Mouse (Mus musculus) midbrain, embryonic 15.5 days (tissue): ENCODE measurements around the gene Elac2. TPM values are rescaled to one million over a fixed set of nuclear protein-coding genes. Genes with fewer than 3 reads are reported as not detected.

Source experiments
- ATAC-seq: fragments of 200-750 bp; cut with Nextera tagmentation; replicated peaks from 2 replicates; pipeline ENCODE4 v1.8.0; 2017; ENCODE audit warnings: moderate TSS enrichment
- H3K27ac ChIP-seq: fragments of 300-500 bp; sonication (generic); 2 replicates; pipeline ENCODE4 v1.5.1; 2015; ENCODE audit warnings: mild to moderate bottlenecking, inconsistent platforms
- H3K27me3 ChIP-seq: fragments of 300-500 bp; sonication (generic); replicated peaks from 2 replicates; pipeline ENCODE4 v1.6.1; 2015; ENCODE audit warnings: inconsistent platforms
- H3K36me3 ChIP-seq: fragments of 300-500 bp; sonication (generic); replicated peaks from 2 replicates; pipeline ENCODE4 v1.6.1; 2015; ENCODE audit warnings: inconsistent platforms
- H3K4me1 ChIP-seq: fragments of 300-500 bp; sonication (generic); 2 replicates; pipeline ENCODE4 v1.6.1; 2015; ENCODE audit warnings: inconsistent platforms
- H3K4me2 ChIP-seq: fragments of 300-500 bp; sonication (generic); 2 replicates; pipeline ENCODE4 v1.6.1; 2015; ENCODE audit warnings: inconsistent platforms, mild to moderate bottlenecking, moderate library complexity
- H3K4me3 ChIP-seq: fragments of 300-500 bp; sonication (generic); 2 replicates; pipeline ENCODE4 v1.5.1; 2015; ENCODE audit warnings: mild to moderate bottlenecking, inconsistent platforms
- H3K9ac ChIP-seq: fragments of 300-500 bp; sonication (generic); 2 replicates; pipeline ENCODE4 v1.6.1; 2015; ENCODE audit warnings: mild to moderate bottlenecking, inconsistent platforms
- H3K9me3 ChIP-seq: fragments of 300-500 bp; sonication (generic); 2 replicates; pipeline ENCODE4 v1.6.1; 2016; ENCODE audit warnings: inconsistent platforms
- WGBS: fragments of 180-500 bp; shearing (Covaris S2); methylation state at CpG from one replicate; pipeline ENCODE4 v1.1.7; 2015; ENCODE audit warnings: mixed read lengths; 5-methylcytosine and 5-hydroxymethylcytosine counted together
- polyA plus RNA-seq: library from polyadenylated mRNA; unstranded; fragments of >200 nt; fragmentation: Nextera tagmentation; extraction: Ambion mirVana; gene quantifications from 2 replicates; pipeline ENCODE4 v1.2.1, GENCODE M21; 2015

Gene Elac2
- polyA plus RNA-seq, 1 experiment from 2014 or later, result 31.0 TPM

DNA sequence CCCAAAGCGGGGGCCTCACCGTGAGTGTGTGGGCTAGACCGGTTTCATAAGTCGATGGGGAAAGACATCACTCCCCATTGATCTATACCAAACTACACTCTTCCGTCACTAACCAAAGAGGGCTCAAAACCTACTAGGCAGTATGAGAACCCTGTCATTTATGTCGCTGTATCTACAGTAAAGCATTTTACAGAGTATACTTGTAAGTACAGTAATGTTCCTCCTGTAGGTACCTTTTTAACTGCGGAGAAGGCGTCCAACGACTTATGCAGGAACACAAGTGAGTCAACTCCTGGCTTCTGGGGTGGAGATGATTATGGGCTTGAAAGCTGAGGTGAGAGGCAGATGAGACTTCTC is 629 bp downstream of the Elac2 start:
- Histone ChIP-seq H3K4me2 (peak overlapping the region; percentile 72), H3K27me3 (peaks cover 4% of the 10 kb centered on the region; the same call in 1 of the 2 replicates), H3K9me3 (no peaks in the 10 kb centered on the region), H3K9ac (peak overlapping the region; percentile 73), H3K27ac (no peak overlapping the region), H3K36me3 (peaks cover 22% of the 10 kb centered on the region; the same call in 1 of the 2 replicates), H3K4me3 (peak overlapping the region; percentile 68), H3K4me1 (peaks cover 16% of the 10 kb centered on the region)
- no peak for ATAC-seq
- 14% methylated on average over 9 of the region's 9 CpGs for WGBS

DNA sequence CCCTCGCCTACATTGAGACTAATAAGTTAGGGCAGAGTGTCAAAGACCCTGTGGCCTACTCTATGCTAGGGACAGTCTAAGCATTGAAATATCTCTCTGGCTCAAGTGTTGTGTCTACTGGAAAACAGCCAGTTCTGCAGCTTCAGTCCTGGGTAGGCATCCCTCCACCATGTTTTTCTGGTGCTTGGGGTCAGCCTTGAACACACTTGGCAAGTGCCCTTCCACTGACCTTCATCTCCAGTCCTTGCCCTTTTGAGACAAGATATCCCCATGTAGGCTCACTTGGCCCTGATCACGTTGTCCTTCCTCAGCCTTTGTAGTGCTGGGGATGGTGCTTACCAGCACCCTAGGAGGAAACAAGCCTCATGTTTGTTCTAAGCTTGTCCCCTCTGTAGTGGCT is 9.7 kb downstream of the Elac2 start:
- 95% methylated on average over 2 of the region's 2 CpGs for WGBS
- no peak overlapping the region for H3K27ac ChIP-seq
- H3K9me3 ChIP-seq, result no peaks in the 10 kb centered on the region
- ATAC-seq, result no peak
- no peak overlapping the region for H3K9ac ChIP-seq
- no peaks in the 10 kb centered on the region for H3K27me3 ChIP-seq
- H3K4me1 ChIP-seq, result no peaks in the 10 kb centered on the region
- no peak overlapping the region for H3K4me2 ChIP-seq
- peaks cover 64% of the 10 kb centered on the region for H3K36me3 ChIP-seq
- no peak overlapping the region for H3K4me3 ChIP-seq

DNA sequence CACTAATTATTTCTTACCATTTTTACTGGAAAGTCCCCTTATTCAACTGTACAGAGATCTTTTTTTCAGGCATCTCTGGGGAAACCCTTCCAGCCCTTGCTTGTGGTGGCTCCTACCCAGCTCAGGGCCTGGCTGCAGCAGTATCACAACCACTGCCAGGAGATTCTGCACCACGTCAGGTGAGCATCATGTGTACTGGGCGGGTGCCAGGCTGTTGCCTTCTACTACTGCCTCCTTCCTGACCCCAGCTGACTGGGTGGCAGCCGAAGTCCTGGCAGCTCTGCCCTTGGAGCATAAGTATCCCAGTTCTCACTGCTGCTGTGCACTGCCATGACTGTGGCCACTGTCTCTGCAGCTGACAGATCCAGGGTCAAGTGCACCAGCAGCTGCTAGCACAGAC is 19.6 kb downstream of the Elac2 start:
- H3K36me3 ChIP-seq, result peaks cover 52% of the 10 kb centered on the region
- WGBS, result 91% methylated on average over 3 of the region's 3 CpGs
- no peak overlapping the region for H3K27ac ChIP-seq
- no peaks in the 10 kb centered on the region for H3K9me3 ChIP-seq
- no peaks in the 10 kb centered on the region for H3K4me1 ChIP-seq
- ATAC-seq, result no peak
- H3K9ac ChIP-seq, result no peak overlapping the region
- H3K27me3 ChIP-seq, result no peaks in the 10 kb centered on the region
- no peak overlapping the region for H3K4me3 ChIP-seq
- no peak overlapping the region for H3K4me2 ChIP-seq

- no peaks in the 10 kb centered on the region for H3K27me3 ChIP-seq
- H3K9me3 ChIP-seq, result no peaks in the 10 kb centered on the region
- no peak overlapping the region for H3K4me3 ChIP-seq
- WGBS, result 82% methylated on average over 5 of the region's 5 CpGs
- H3K4me2 ChIP-seq, result no peak overlapping the region
- H3K36me3 ChIP-seq, result peaks cover 43% of the 10 kb centered on the region
- no peak for ATAC-seq
- H3K9ac ChIP-seq, result no peak overlapping the region
- H3K27ac ChIP-seq, result no peak overlapping the region
- no peaks in the 10 kb centered on the region for H3K4me1 ChIP-seq
These were observed 20.8 kb downstream of the Elac2 start for GRCm38 (mm10) chr11:64999685-65000084.

DNA sequence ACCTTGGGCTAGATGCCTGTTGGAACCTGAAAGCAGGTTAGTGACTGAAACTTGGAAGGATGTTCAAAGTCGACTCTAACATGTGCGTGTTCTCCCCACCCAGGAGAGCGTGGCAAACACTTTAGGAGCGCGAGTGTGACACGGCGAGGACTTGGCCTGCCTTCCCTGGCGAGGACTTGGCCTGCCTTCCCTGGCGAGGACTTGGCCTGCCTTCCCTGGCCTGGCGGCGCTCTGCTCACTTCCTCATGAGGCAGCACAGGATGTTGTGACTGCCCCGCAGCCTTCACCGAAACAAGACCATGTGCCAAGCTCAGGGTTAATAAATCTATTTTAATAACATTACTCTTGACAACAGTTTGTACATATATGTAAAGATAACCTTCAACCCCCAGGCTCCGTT is 22.9 kb downstream of the Elac2 start:
- Histone ChIP-seq H3K4me1 (no peaks in the 10 kb centered on the region), H3K9me3 (no peaks in the 10 kb centered on the region), H3K4me2 (no peak overlapping the region), H3K27me3 (no peaks in the 10 kb centered on the region), H3K9ac (no peak overlapping the region), H3K4me3 (no peak overlapping the region), H3K36me3 (peaks cover 36% of the 10 kb centered on the region), H3K27ac (no peak overlapping the region)
- no peak for ATAC-seq
- 93% methylated on average over 14 of the region's 14 CpGs for WGBS

- no peaks in the 10 kb centered on the region for H3K27me3 ChIP-seq
- H3K36me3 ChIP-seq, result peaks cover 36% of the 10 kb centered on the region
- no peak overlapping the region for H3K9ac ChIP-seq
- WGBS, result 93% methylated on average over 5 of the region's 5 CpGs
- H3K27ac ChIP-seq, result no peak overlapping the region
- H3K4me2 ChIP-seq, result no peak overlapping the region
- no peaks in the 10 kb centered on the region for H3K9me3 ChIP-seq
- no peak for ATAC-seq
- H3K4me1 ChIP-seq, result no peaks in the 10 kb centered on the region
- no peak overlapping the region for H3K4me3 ChIP-seq
These were observed 24.8 kb downstream of the Elac2 start for GRCm38 (mm10) chr11:65003611-65004010.

- H3K9ac ChIP-seq, result no peak overlapping the region
- H3K36me3 ChIP-seq, result peaks cover 27% of the 10 kb centered on the region
- no peaks in the 10 kb centered on the region for H3K27me3 ChIP-seq
- no peaks in the 10 kb centered on the region for H3K9me3 ChIP-seq
- no peak for ATAC-seq
- no peak overlapping the region for H3K27ac ChIP-seq
- no peak overlapping the region for H3K4me2 ChIP-seq
- WGBS, result 86% methylated on average over 3 of the region's 3 CpGs
- H3K4me1 ChIP-seq, result no peaks in the 10 kb centered on the region
- H3K4me3 ChIP-seq, result no peak overlapping the region
These were observed 26.0 kb downstream of the Elac2 start for GRCm38 (mm10) chr11:65004836-65005235.

GRCm38 (mm10) chr11:65006047-65006446 is 27.2 kb downstream of the Elac2 start:
- Histone ChIP-seq H3K9me3 (no peaks in the 10 kb centered on the region), H3K27ac (no peak overlapping the region), H3K4me1 (no peaks in the 10 kb centered on the region), H3K4me3 (no peak overlapping the region), H3K9ac (no peak overlapping the region), H3K4me2 (no peak overlapping the region), H3K27me3 (no peaks in the 10 kb centered on the region), H3K36me3 (peaks cover 21% of the 10 kb centered on the region)
- WGBS, result 88% methylated on average over 4 of the region's 4 CpGs
- no peak for ATAC-seq

DNA sequence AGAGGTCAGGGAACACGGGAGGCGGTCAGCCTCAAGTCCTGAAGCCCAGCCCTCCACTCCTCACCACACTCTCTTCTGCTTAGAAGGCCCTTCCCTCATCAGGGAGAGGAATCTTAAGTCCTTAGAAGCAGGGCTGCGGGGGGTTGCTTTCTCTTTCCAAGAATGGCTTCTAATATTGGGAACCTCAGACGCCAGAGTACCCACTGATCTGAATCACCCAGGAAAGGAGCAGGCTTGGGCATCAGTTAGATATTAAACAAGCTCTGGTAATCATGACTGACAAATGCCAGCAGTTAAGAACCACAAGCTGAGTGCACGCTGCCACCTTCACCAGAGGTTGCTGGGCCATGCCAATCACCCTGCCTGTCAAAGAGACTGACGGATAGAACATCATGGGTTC is 35.1 kb downstream of the Elac2 start:
- Histone ChIP-seq H3K36me3 (no peaks in the 10 kb centered on the region), H3K4me1 (no peaks in the 10 kb centered on the region), H3K27ac (no peak overlapping the region), H3K27me3 (no peaks in the 10 kb centered on the region), H3K4me2 (no peak overlapping the region), H3K4me3 (no peak overlapping the region), H3K9me3 (no peaks in the 10 kb centered on the region), H3K9ac (no peak overlapping the region)
- 73% methylated on average over 6 of the region's 6 CpGs for WGBS
- no peak for ATAC-seq

GRCm38 (mm10) chr11:65016754-65017153 is 37.9 kb downstream of the Elac2 start:
- H3K9me3 ChIP-seq, result no peaks in the 10 kb centered on the region
- H3K36me3 ChIP-seq, result no peaks in the 10 kb centered on the region
- H3K4me3 ChIP-seq, result no peak overlapping the region
- H3K9ac ChIP-seq, result no peak overlapping the region
- no peaks in the 10 kb centered on the region for H3K4me1 ChIP-seq
- H3K27ac ChIP-seq, result no peak overlapping the region
- no peak for ATAC-seq
- H3K4me2 ChIP-seq, result no peak overlapping the region
- H3K27me3 ChIP-seq, result no peaks in the 10 kb centered on the region
- 93% methylated on average over 1 of the region's 1 CpGs for WGBS

DNA sequence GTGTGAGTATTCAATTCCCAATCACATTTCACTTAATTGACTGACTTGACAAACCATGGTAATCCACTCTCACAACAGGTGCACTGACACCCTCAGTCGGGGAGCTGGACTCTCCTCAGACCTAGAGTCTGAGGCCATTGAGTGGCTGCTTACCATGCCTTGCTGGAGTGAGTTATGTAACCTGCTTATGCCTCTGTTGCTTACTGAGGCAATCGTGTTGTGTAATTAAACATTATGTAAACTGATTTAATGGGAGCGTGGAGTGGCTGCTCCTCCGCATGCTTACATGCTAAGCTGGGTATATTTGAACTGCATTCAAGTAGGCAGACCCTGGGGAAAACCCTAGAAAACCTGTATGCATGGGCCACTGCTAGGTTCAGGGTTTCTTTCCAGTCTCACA is 41.9 kb downstream of the Elac2 start:
- H3K4me3 ChIP-seq, result no peak overlapping the region
- no peaks in the 10 kb centered on the region for H3K9me3 ChIP-seq
- no peak for ATAC-seq
- 85% methylated on average over 4 of the region's 4 CpGs for WGBS
- H3K36me3 ChIP-seq, result 0 out of 2 replicates have a peak, but pooled peaks cover 2% of the 10 kb centered on the region
- H3K4me2 ChIP-seq, result no peak overlapping the region
- H3K9ac ChIP-seq, result no peak overlapping the region
- no peaks in the 10 kb centered on the region for H3K27me3 ChIP-seq
- H3K27ac ChIP-seq, result no peak overlapping the region
- no peaks in the 10 kb centered on the region for H3K4me1 ChIP-seq

- Histone ChIP-seq H3K36me3 (0 out of 2 replicates have a peak, but pooled peaks cover 2% of the 10 kb centered on the region), H3K4me3 (no peak overlapping the region), H3K27ac (no peak overlapping the region), H3K9me3 (no peaks in the 10 kb centered on the region), H3K9ac (no peak overlapping the region), H3K4me2 (no peak overlapping the region), H3K27me3 (no peaks in the 10 kb centered on the region), H3K4me1 (no peaks in the 10 kb centered on the region)
- ATAC-seq, result no peak
- 92% methylated on average over 11 of the region's 11 CpGs for WGBS
These were observed 43.9 kb downstream of the Elac2 start for GRCm38 (mm10) chr11:65022771-65023170.

DNA sequence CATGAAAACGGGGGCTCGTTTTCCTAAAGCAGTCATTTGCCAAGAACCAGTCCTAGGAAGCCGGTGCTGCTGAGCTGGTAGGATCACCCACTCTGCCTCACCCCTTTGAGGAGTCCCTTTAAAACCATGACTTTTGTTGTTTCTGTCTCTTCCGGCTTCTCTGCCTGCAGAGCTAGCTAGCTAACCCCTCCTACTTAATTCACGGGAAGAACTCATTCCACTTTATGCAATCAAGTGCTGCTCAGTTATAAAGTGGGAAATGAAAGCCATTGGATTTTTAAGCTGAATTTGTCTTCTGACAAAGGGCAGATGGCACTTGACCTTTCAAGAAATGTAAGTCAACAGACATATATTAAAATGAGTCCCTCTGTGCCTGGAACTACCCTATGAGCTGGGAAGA is 49.2 kb downstream of the Elac2 start:
- Histone ChIP-seq H3K9me3 (no peaks in the 10 kb centered on the region), H3K27ac (no peak overlapping the region), H3K4me1 (no peaks in the 10 kb centered on the region), H3K4me2 (no peak overlapping the region), H3K27me3 (no peaks in the 10 kb centered on the region), H3K9ac (no peak overlapping the region), H3K36me3 (peaks cover 16% of the 10 kb centered on the region; the same call in 1 of the 2 replicates), H3K4me3 (no peak overlapping the region)
- WGBS, result 74% methylated on average over 5 of the region's 5 CpGs
- no peak for ATAC-seq
